16 mouse cellular contexts compared by ENCODE assay signal in the genomic region with DNA sequence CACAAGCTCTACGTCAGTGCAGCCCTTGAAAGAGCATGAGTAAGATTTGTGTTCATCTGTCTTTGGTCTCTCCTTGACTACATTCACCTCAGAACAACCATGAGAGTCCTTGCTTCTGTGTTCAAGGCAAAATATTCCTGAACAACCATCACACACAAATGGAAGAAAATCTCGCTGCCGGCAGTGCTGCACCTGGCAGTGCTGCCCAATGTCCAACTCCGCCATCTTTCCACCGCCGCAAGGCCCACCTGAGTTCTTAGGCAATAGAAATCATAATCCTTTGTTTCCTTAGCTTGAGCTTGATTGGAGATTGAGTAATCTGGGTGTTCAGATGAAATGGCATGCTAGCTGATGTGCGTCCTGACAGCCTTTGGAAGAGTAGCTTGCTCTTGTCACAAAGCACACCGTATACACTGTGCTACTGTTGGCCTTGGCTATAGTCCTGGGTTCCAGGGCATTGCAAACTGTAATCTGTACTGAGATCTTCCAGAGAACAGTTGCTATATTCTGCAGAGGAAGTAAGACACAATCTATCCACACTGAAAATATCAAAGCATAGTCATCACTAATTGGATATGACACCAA.
"Had no signal": no experiment of that assay in that cellular context is flagged by ENCODE, and none has a peak within 500 bp of the region (broad histone marks: within the 10 kb centered on the region; RNA-seq: fewer than 3 reads in every experiment).

No protein-coding gene starts in this region.

- ATAC-seq: intestine, embryonic 15.5 days; lung, postnatal 0 days; midbrain, embryonic 15.5 days had no signal

- H3K4me1 ChIP-seq: intestine, embryonic 15.5 days; liver, embryonic 13.5 days; midbrain, embryonic 12.5 days; neural tube, embryonic 12.5 days; neural tube, embryonic 15.5 days had no signal

- H3K4me3 ChIP-seq: intestine, embryonic 15.5 days; liver, embryonic 13.5 days; midbrain, embryonic 12.5 days; midbrain, embryonic 15.5 days; neural tube, embryonic 12.5 days; neural tube, embryonic 15.5 days had no signal

- H3K27ac ChIP-seq: intestine, embryonic 15.5 days; liver, embryonic 13.5 days; macrophage; midbrain, embryonic 12.5 days; midbrain, embryonic 15.5 days; neural tube, embryonic 12.5 days; neural tube, embryonic 15.5 days had no signal

- H3K36me3 ChIP-seq: intestine, embryonic 15.5 days; liver, embryonic 13.5 days; midbrain, embryonic 12.5 days; midbrain, embryonic 15.5 days; neural tube, embryonic 12.5 days; neural tube, embryonic 15.5 days had no signal

- H3K9ac ChIP-seq: intestine, embryonic 15.5 days; liver, embryonic 13.5 days; lung, embryonic 14.5 days; midbrain, embryonic 12.5 days; midbrain, embryonic 15.5 days; neural tube, embryonic 12.5 days; neural tube, embryonic 15.5 days had no signal

- H3K9me3 ChIP-seq: intestine, embryonic 15.5 days; liver, embryonic 13.5 days; midbrain, embryonic 12.5 days; midbrain, embryonic 15.5 days; neural tube, embryonic 12.5 days; neural tube, embryonic 15.5 days had no signal

- H3K4me2 ChIP-seq: intestine, embryonic 15.5 days; liver, embryonic 13.5 days; lung, embryonic 14.5 days; midbrain, embryonic 12.5 days; midbrain, embryonic 15.5 days; neural tube, embryonic 12.5 days; neural tube, embryonic 15.5 days had no signal

- DNase-seq: kidney, adult 11 months; kidney, adult 9 months; kidney, postnatal 14 days; kidney, postnatal 4 days; layer of hippocampus, adult 9-11 months; liver, embryonic 13.5 days; lung, embryonic 14.5 days; thymus, adult 18-20 months; thymus, postnatal 36 days had no signal

- H3K27me3 ChIP-seq: intestine, embryonic 15.5 days; liver, embryonic 13.5 days; midbrain, embryonic 12.5 days; midbrain, embryonic 15.5 days; neural tube, embryonic 12.5 days; neural tube, embryonic 15.5 days had no signal
